Mouse (Mus musculus) left cerebral cortex, adult 8-10 months (tissue): Measurements from ENCODE around the gene Polr2c. TPM values are rescaled to one million over a fixed set of nuclear protein-coding genes. Genes with fewer than 3 reads are reported as not detected.
"Not testable (repeated sequence)": the region's sequence is repeated elsewhere in the genome, so short reads cannot be mapped to it uniquely, and the experiment has no call there.

Source experiments
- DNase-seq, 2 experiments: peaks; one replicate each; pipeline ENCODE4 v3.0.0; 2022; ENCODE audit warnings: low spot score in 2 of 2
- total RNA-seq, 4 experiments: library from RNA; stranded (reverse); gene quantifications; 2 replicates each; pipeline ENCODE4 v1.2.4; 2022

The Polr2c gene
- total RNA-seq, 4 experiments from 2014 or later, result 64.6 to 75.4 (median 67.0) TPM

- DNase-seq, result peak; percentile 87 to 92
These were observed 19.3 kb upstream of the Polr2c start, which contains the start of the genes Coq9 and Ciapin1 for GRCm38 (mm10) chr8:94837662-94838574. TSS of gene Coq9 (plus strand) at chr8:94838321. TSS of gene Ciapin1 (minus strand) at chr8:94838358.

- peak in 1 of 2 experiments; percentile 61 for DNase-seq
These were observed 18.6 kb upstream of the Polr2c start for GRCm38 (mm10) chr8:94838600-94838999.

GRCm38 (mm10) chr8:94841183-94841582 lies 16.1 kb upstream of the Polr2c start:
- DNase-seq, result no peak

GRCm38 (mm10) chr8:94850049-94850448 lies 7.2 kb upstream of the Polr2c start:
- no peak for DNase-seq

- DNase-seq, result not testable (repeated sequence)
These were observed 2.5 kb upstream of the Polr2c start for GRCm38 (mm10) chr8:94854761-94855160.

- DNase-seq, result no peak
These were observed 272 bp upstream of the Polr2c start for GRCm38 (mm10) chr8:94857011-94857345.

- no peak for DNase-seq
These were observed 4.2 kb downstream of the Polr2c start for GRCm38 (mm10) chr8:94861352-94861910.

GRCm38 (mm10) chr8:94862487-94863220 lies 5.4 kb downstream of the Polr2c start:
- peak in 1 of 2 experiments; percentile 21 for DNase-seq

GRCm38 (mm10) chr8:94863897-94864673 lies 6.8 kb downstream of the Polr2c start:
- DNase-seq, result peak in 1 of 2 experiments; percentile 8

- DNase-seq, result peak in 1 of 2 experiments; percentile 15
These were observed 8.0 kb downstream of the Polr2c start for GRCm38 (mm10) chr8:94865292-94865691.

- DNase-seq, result peak in 1 of 2 experiments; percentile 10
These were observed 9.7 kb downstream of the Polr2c start for GRCm38 (mm10) chr8:94866921-94867320.

GRCm38 (mm10) chr8:94869146-94869545 lies 11.9 kb downstream of the Polr2c start:
- no peak for DNase-seq

- DNase-seq, result no peak
These were observed 12.8 kb downstream of the Polr2c start for GRCm38 (mm10) chr8:94870003-94870402.

- peak in 1 of 2 experiments; percentile 68 for DNase-seq
These were observed 13.3 kb downstream of the Polr2c start for GRCm38 (mm10) chr8:94870474-94871107.

GRCm38 (mm10) chr8:94871108-94871894 lies 14.1 kb downstream of the Polr2c start:
- peak in 1 of 2 experiments; percentile 63 for DNase-seq

- DNase-seq, result no peak
These were observed 14.9 kb downstream of the Polr2c start for GRCm38 (mm10) chr8:94872156-94872555.

GRCm38 (mm10) chr8:94872576-94872975 lies 15.3 kb downstream of the Polr2c start:
- DNase-seq, result no peak

- peak in 1 of 2 experiments; percentile 60 for DNase-seq
These were observed 17.1 kb downstream of the Polr2c start for GRCm38 (mm10) chr8:94874358-94874757.

- DNase-seq, result no peak
These were observed 18.0 kb downstream of the Polr2c start for GRCm38 (mm10) chr8:94875096-94875870.
